In the genomic region with DNA sequence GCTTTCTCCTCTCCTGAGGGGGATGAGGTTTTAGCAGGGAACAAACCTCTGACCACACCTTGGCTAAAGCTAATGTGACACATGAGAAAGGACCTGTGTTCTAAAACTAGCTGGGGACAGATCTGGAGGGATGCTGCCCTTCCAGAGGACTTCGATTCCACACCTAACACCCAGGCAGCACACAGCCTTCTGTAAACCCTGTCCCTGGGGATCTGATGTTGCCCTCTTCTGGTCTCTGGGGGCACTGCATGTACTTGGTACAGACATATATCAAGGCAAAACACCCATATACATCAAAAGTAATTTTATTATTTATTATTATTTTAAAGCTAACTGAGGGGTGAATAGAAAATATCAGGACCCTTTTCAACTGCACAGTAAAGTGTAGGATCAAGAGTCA, we compare ENCODE assay signal across 9 mouse cellular contexts.
A peak's percentile ranks its signal among the peaks of the same experiment; 100 is the strongest.
DNase-seq lines count a peak whose midpoint lies in the region; ATAC-seq and TF ChIP-seq lines count a peak whose summit lies in the region.
"Had no signal": no experiment of that assay in that cellular context is flagged by ENCODE, and none has a peak within 500 bp of the region (broad histone marks: within the 10 kb centered on the region; RNA-seq: fewer than 3 reads in every experiment).

No protein-coding gene starts in this region.

- 0 out of 2 replicates have a peak, but pooled peaks have one; percentile 52 for ATAC-seq in midbrain, embryonic 11.5 days (ENCODE audit: low FRiP score)
- ATAC-seq in midbrain, embryonic 13.5 days: no peak

- no peak overlapping the region for H3K4me3 ChIP-seq in midbrain, embryonic 11.5 days (ENCODE audit: low read depth, low read length)
- H3K4me3 ChIP-seq in midbrain, embryonic 13.5 days (replicated peaks): no peak overlapping the region
- no peak overlapping the region for H3K4me3 ChIP-seq in bone marrow, adult 2 months (replicated peaks; ENCODE audit: control insufficient read depth, low read depth, low read length)
- H3K4me3 ChIP-seq: stomach, embryonic 15.5 days had no signal

- TF ChIP-seq CTCF in bone marrow, adult 2 months (IDR thresholded peaks at IDR 0.05; ENCODE audit: control insufficient read depth, insufficient read depth, low read length): peak; percentile 29; the same call in 1 of the 2 replicates

- TF ChIP-seq POLR2A in bone marrow, adult 2 months (IDR thresholded peaks at IDR 0.05; ENCODE audit: borderline replicate concordance, control insufficient read depth, low read depth, low read length): no peak

- H3K9me3 ChIP-seq in midbrain, embryonic 11.5 days (ENCODE audit: control insufficient read depth, low read length): no peaks in the 10 kb centered on the region
- no peaks in the 10 kb centered on the region for H3K9me3 ChIP-seq in midbrain, embryonic 13.5 days
- H3K9me3 ChIP-seq: stomach, embryonic 15.5 days had no signal

- no peaks in the 10 kb centered on the region; the same call in 1 of the 2 replicates for H3K27me3 ChIP-seq in midbrain, embryonic 11.5 days (ENCODE audit: control insufficient read depth, insufficient read depth, low read length)
- no peaks in the 10 kb centered on the region for H3K27me3 ChIP-seq in midbrain, embryonic 13.5 days
- H3K27me3 ChIP-seq: stomach, embryonic 15.5 days had no signal

- no peak overlapping the region for H3K27ac ChIP-seq in midbrain, embryonic 11.5 days (ENCODE audit: low read depth, low read length)
- H3K27ac ChIP-seq in midbrain, embryonic 13.5 days: no peak overlapping the region
- no peak overlapping the region for H3K27ac ChIP-seq in bone marrow, adult 2 months (ENCODE audit: control insufficient read depth, insufficient read depth, low read depth, low read length, poor library complexity)
- H3K27ac ChIP-seq: stomach, embryonic 15.5 days had no signal

- 50% methylated on average over 1 of the region's 1 CpGs for WGBS in midbrain, embryonic 11.5 days
- WGBS in midbrain, embryonic 13.5 days: 33% methylated on average over 1 of the region's 1 CpGs
- WGBS in bone marrow, adult 2 months: 25% methylated on average over 1 of the region's 1 CpGs

- H3K4me2 ChIP-seq in midbrain, embryonic 11.5 days: no peak overlapping the region
- H3K4me2 ChIP-seq in midbrain, embryonic 13.5 days (replicated peaks): no peak overlapping the region
- H3K4me2 ChIP-seq: stomach, embryonic 15.5 days had no signal

- no peak overlapping the region for H3K9ac ChIP-seq in midbrain, embryonic 11.5 days (ENCODE audit: low read length)
- no peak overlapping the region for H3K9ac ChIP-seq in midbrain, embryonic 13.5 days (replicated peaks)
- H3K9ac ChIP-seq: stomach, embryonic 15.5 days had no signal

- peak; percentile 59 to 60 for DNase-seq in adrenal gland, adult 18-20 months (ENCODE audit: low spot score in 2 of 2)
- no peak for DNase-seq in adrenal gland, postnatal 4 days (ENCODE audit: low spot score in 2 of 2)
- DNase-seq in midbrain, embryonic 11.5 days (ENCODE audit: low spot score, missing footprints): peak; percentile 87
- peak; percentile 52 for DNase-seq in heart, postnatal 4 days
- peak; percentile 57 for DNase-seq in lung, postnatal 36 days
- no peak for DNase-seq in T-cell, adult 2 months (ENCODE audit: low spot score)

- no peaks in the 10 kb centered on the region for H3K36me3 ChIP-seq in midbrain, embryonic 11.5 days (ENCODE audit: control insufficient read depth, insufficient read depth, low read length)
- no peaks in the 10 kb centered on the region for H3K36me3 ChIP-seq in midbrain, embryonic 13.5 days
- H3K36me3 ChIP-seq: stomach, embryonic 15.5 days had no signal

- H3K4me1 ChIP-seq in midbrain, embryonic 11.5 days (ENCODE audit: control insufficient read depth, insufficient read depth, low read length): no peaks in the 10 kb centered on the region
- no peaks in the 10 kb centered on the region for H3K4me1 ChIP-seq in midbrain, embryonic 13.5 days (replicated peaks)
- H3K4me1 ChIP-seq in bone marrow, adult 2 months (ENCODE audit: control insufficient read depth, insufficient read depth, low read length): no peaks in the 10 kb centered on the region; the same call in 1 of the 2 replicates
- H3K4me1 ChIP-seq: stomach, embryonic 15.5 days had no signal

Comparison
In these comparisons a context has a peak if more than half of its experiments do, and no peak if none do; other contexts are left out.
1. DNase-seq: peak in adrenal gland, adult 18-20 months (2 of 2), midbrain, embryonic 11.5 days (single experiment), heart, postnatal 4 days (single experiment) and lung, postnatal 36 days (single experiment); none in adrenal gland, postnatal 4 days (0 of 2) and T-cell, adult 2 months (single experiment).